Mouse (Mus musculus): ENCODE measurements around the gene Trim8.

The Trim8 gene

GRCm38 (mm10) chr19:46480624-46481345 is 20.7 kb upstream of the Trim8 start:
- DNase-seq = no peak

GRCm38 (mm10) chr19:46481352-46481751 is 20.1 kb upstream of the Trim8 start:
- no peak for DNase-seq

- DNase-seq = no peak
Observed at GRCm38 (mm10) chr19:46481756-46482155, 19.7 kb upstream of the Trim8 start.

- no peak for DNase-seq
Observed at GRCm38 (mm10) chr19:46482896-46483516, 18.5 kb upstream of the Trim8 start.

GRCm38 (mm10) chr19:46483701-46484328 is 17.7 kb upstream of the Trim8 start:
- DNase-seq = no peak

GRCm38 (mm10) chr19:46484518-46484917 is 17.0 kb upstream of the Trim8 start:
- DNase-seq = peak; percentile 62

GRCm38 (mm10) chr19:46485847-46486246 is 15.7 kb upstream of the Trim8 start:
- DNase-seq = no peak

GRCm38 (mm10) chr19:46486709-46487108 is 14.8 kb upstream of the Trim8 start:
- no peak for DNase-seq

- no peak for DNase-seq
Observed at GRCm38 (mm10) chr19:46489448-46489847, 12.1 kb upstream of the Trim8 start.

- no peak for DNase-seq
Observed at GRCm38 (mm10) chr19:46490634-46491033, 10.9 kb upstream of the Trim8 start.

- no peak for DNase-seq
Observed at GRCm38 (mm10) chr19:46495136-46495535, 6.4 kb upstream of the Trim8 start.

GRCm38 (mm10) chr19:46497230-46497629 is 4.3 kb upstream of the Trim8 start:
- no peak for DNase-seq

GRCm38 (mm10) chr19:46499539-46499835 is 2.0 kb upstream of the Trim8 start:
- no peak for DNase-seq

GRCm38 (mm10) chr19:46499836-46500580 is 1.5 kb upstream of the Trim8 start:
- peak; percentile 95 for DNase-seq

GRCm38 (mm10) chr19:46500581-46501341 is 741 bp upstream of the Trim8 start:
- peak; percentile 63 for DNase-seq

GRCm38 (mm10) chr19:46502069-46502455 is 560 bp downstream of the Trim8 start:
- DNase-seq = peak; percentile 78

- DNase-seq = peak; percentile 85
Observed at GRCm38 (mm10) chr19:46502471-46503166, 1.1 kb downstream of the Trim8 start.

GRCm38 (mm10) chr19:46503351-46504084 is 2.0 kb downstream of the Trim8 start:
- no peak for DNase-seq

GRCm38 (mm10) chr19:46504085-46504552 is 2.6 kb downstream of the Trim8 start:
- DNase-seq = no peak

- no peak for DNase-seq
Observed at GRCm38 (mm10) chr19:46504822-46505417, 3.4 kb downstream of the Trim8 start.
